Mouse (Mus musculus): ENCODE results near the gene Pik3c2b.

DNA sequence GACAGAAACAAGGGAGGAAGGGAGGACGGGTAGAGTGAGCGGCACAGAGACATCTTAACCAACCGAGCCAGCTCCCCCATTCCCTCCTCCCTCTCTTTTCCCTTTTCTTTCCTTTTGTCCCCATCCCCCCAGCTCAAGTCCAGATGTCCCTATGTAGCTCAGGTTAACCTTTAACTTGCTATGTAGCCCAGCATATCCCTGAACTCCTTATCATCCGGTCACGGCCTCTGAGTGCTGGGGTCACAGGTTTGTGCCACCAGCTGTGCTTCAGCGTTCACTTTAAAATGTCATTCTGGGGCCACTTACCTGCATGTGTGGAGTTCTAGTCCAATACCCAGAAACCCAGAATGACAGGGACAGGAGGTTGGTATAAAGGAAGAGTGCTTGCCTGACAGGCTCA lies 78.7 kb downstream of the Pik3c2b start:
- TF ChIP-seq POLR2A (IDR thresholded peaks at IDR 0.05; ENCODE audit: borderline replicate concordance, extremely low read depth, low read depth, low read length) (no peak), CTCF (IDR thresholded peaks at IDR 0.05; ENCODE audit: insufficient read depth, low read length) (no peak)
